Mouse (Mus musculus): ENCODE measurements at regions not wholly inside any gene's neighbourhood (a gene's known extent, or its start where the extent isn't known, plus 50 kb on each side); places are given as distances from the start of the nearest gene placed in this dataset.

GRCm38 (mm10) chr13:107944831-107945230, 99.4 kb upstream of the Smim15 start:
- DNase-seq (ENCODE audit: low read depth, low spot score): peak; percentile 47

- DNase-seq (ENCODE audit: low read depth, low spot score): no peak
Measured at GRCm38 (mm10) chr13:107942979-107943378, 101.3 kb upstream of the Smim15 start.

GRCm38 (mm10) chr13:107942297-107942962, 101.8 kb upstream of the Smim15 start:
- DNase-seq (ENCODE audit: low read depth, low spot score): no peak

GRCm38 (mm10) chr13:107939916-107940646, 104.2 kb upstream of the Smim15 start:
- peak; percentile 18 for DNase-seq (ENCODE audit: low read depth, low spot score)

- no peak for DNase-seq (ENCODE audit: low read depth, low spot score)
Measured at GRCm38 (mm10) chr13:107935611-107936010, 108.6 kb upstream of the Smim15 start.

- peak; percentile 11 for DNase-seq (ENCODE audit: low read depth, low spot score)
Measured at GRCm38 (mm10) chr13:107934691-107935090, 109.6 kb upstream of the Smim15 start.

- no peak for DNase-seq (ENCODE audit: low read depth, low spot score)
Measured at GRCm38 (mm10) chr13:107933598-107934571, 110.4 kb upstream of the Smim15 start.

GRCm38 (mm10) chr13:107932423-107933032, 111.7 kb upstream of the Smim15 start:
- no peak for DNase-seq (ENCODE audit: low read depth, low spot score)

GRCm38 (mm10) chr13:107931216-107931615, 113.0 kb upstream of the Smim15 start:
- no peak for DNase-seq (ENCODE audit: low read depth, low spot score)

- DNase-seq (ENCODE audit: low read depth, low spot score): peak; percentile 14
Measured at GRCm38 (mm10) chr13:107927499-107928215, 116.6 kb upstream of the Smim15 start.

GRCm38 (mm10) chr13:107925470-107925869, 118.8 kb upstream of the Smim15 start:
- DNase-seq (ENCODE audit: low read depth, low spot score): no peak

GRCm38 (mm10) chr13:107923129-107924114, 120.8 kb upstream of the Smim15 start:
- peak; percentile 33 for DNase-seq (ENCODE audit: low read depth, low spot score)

GRCm38 (mm10) chr13:107919403-107919802, 124.8 kb upstream of the Smim15 start:
- DNase-seq (ENCODE audit: low read depth, low spot score): no peak

GRCm38 (mm10) chr13:107918478-107918877, 125.8 kb upstream of the Smim15 start:
- no peak for DNase-seq (ENCODE audit: low read depth, low spot score)

- no peak for DNase-seq (ENCODE audit: low read depth, low spot score)
Measured at GRCm38 (mm10) chr13:107918065-107918464, 126.2 kb upstream of the Smim15 start.

- no peak for DNase-seq (ENCODE audit: low read depth, low spot score)
Measured at GRCm38 (mm10) chr13:107917564-107917963, 126.7 kb upstream of the Smim15 start.

- peak; percentile 6 for DNase-seq (ENCODE audit: low read depth, low spot score)
Measured at GRCm38 (mm10) chr13:107910125-107910524, 134.1 kb upstream of the Smim15 start.

GRCm38 (mm10) chr13:107909343-107910067, 134.7 kb upstream of the Smim15 start:
- DNase-seq (ENCODE audit: low read depth, low spot score): no peak

- DNase-seq (ENCODE audit: low read depth, low spot score): no peak
Measured at GRCm38 (mm10) chr13:107907966-107908365, 136.3 kb upstream of the Smim15 start.

Data from brain, adult 2 months (tissue).